Mouse (Mus musculus) forebrain, postnatal 0 days (tissue): ENCODE measurements at regions not wholly inside any gene's neighbourhood (a gene's known extent, or its start where the extent isn't known, plus 50 kb on each side); places are given as distances from the start of the nearest gene placed in this dataset.
A peak's percentile ranks its signal among the peaks of the same experiment; 100 is the strongest.

Source experiments
- ATAC-seq: fragments of 200-750 bp; cut with Nextera tagmentation; 2 replicates; pipeline ENCODE4 v1.8.0; 2017; ENCODE audit warnings: mild to moderate bottlenecking, moderate library complexity
- DNase-seq: peaks from one replicate; pipeline ENCODE4 v3.0.0-alpha.2; 2015
- H3K27ac ChIP-seq: fragments of 300-500 bp; sonication (generic); 2 replicates; pipeline ENCODE4 v1.5.1; 2014; ENCODE audit warnings: low read depth, mild to moderate bottlenecking, antibody characterized with exemption, low read length, moderate library complexity, mixed read lengths
- H3K27me3 ChIP-seq: fragments of 300-500 bp; sonication (generic); 2 replicates; pipeline ENCODE4 v1.6.1; 2014; ENCODE audit warnings: mild to moderate bottlenecking, low read length, mixed read lengths; ENCODE audit not compliant: insufficient read depth
- H3K36me3 ChIP-seq: fragments of 300-500 bp; sonication (generic); 2 replicates; pipeline ENCODE4 v1.6.1; 2014; ENCODE audit warnings: mild to moderate bottlenecking, moderate library complexity; ENCODE audit not compliant: insufficient read depth
- H3K4me1 ChIP-seq: fragments of 300-500 bp; sonication (generic); 2 replicates; pipeline ENCODE4 v1.6.1; 2014; ENCODE audit warnings: antibody characterized with exemption; ENCODE audit not compliant: insufficient read depth
- H3K4me2 ChIP-seq: fragments of 300-500 bp; sonication (generic); 2 replicates; pipeline ENCODE4 v1.6.1; 2014; ENCODE audit warnings: low read depth, mild to moderate bottlenecking, moderate library complexity
- H3K4me3 ChIP-seq: fragments of 300-500 bp; sonication (generic); 2 replicates; pipeline ENCODE4 v1.5.1; 2014; ENCODE audit warnings: low read depth, low read length, mixed read lengths
- H3K9ac ChIP-seq: fragments of 300-500 bp; sonication (generic); 2 replicates; pipeline ENCODE4 v1.6.1; 2014; ENCODE audit warnings: mild to moderate bottlenecking
- H3K9me3 ChIP-seq: fragments of 300-500 bp; sonication (generic); 2 replicates; pipeline ENCODE4 v1.6.1; 2016; ENCODE audit warnings: low read length
- CTCF ChIP-seq: sonication (generic); IDR thresholded peaks from 2 replicates; pipeline ENCODE4 v1.5.1; 2016; ENCODE audit warnings: antibody characterized with exemption, control low read depth, low read depth
- WGBS: fragments of 180-500 bp; shearing (Covaris S2); extraction: QIAGEN DNeasy Blood & Tissue Kit; methylation state at CpG from one replicate; pipeline ENCODE4 v1.1.7; 2014; 5-methylcytosine and 5-hydroxymethylcytosine counted together

GRCm38 (mm10) chr4:142722845-142723553 lies 483.8 kb upstream of the Kazn start:
- Histone ChIP-seq H3K4me1 (no peaks in the 10 kb centered on the region), H3K27me3 (no peaks in the 10 kb centered on the region), H3K9me3 (no peaks in the 10 kb centered on the region), H3K36me3 (no peaks in the 10 kb centered on the region), H3K27ac (no peak overlapping the region), H3K9ac (no peak overlapping the region), H3K4me2 (no peak overlapping the region), H3K4me3 (no peak overlapping the region)
- no peak for ATAC-seq
- no peak for TF ChIP-seq CTCF
- no peak for DNase-seq
- 65% methylated on average over 3 of the region's 3 CpGs for WGBS

- H3K9me3 ChIP-seq = no peaks in the 10 kb centered on the region
- H3K4me1 ChIP-seq = no peaks in the 10 kb centered on the region
- no peak overlapping the region for H3K4me2 ChIP-seq
- no peak for ATAC-seq
- H3K36me3 ChIP-seq = no peaks in the 10 kb centered on the region
- TF ChIP-seq CTCF = no peak
- 85% methylated on average over 5 of the region's 5 CpGs for WGBS
- no peak for DNase-seq
- H3K4me3 ChIP-seq = no peak overlapping the region
- H3K27me3 ChIP-seq = no peaks in the 10 kb centered on the region
- H3K27ac ChIP-seq = no peak overlapping the region
- no peak overlapping the region for H3K9ac ChIP-seq
Measured at GRCm38 (mm10) chr4:142701606-142702005, 462.4 kb upstream of the Kazn start.

DNA sequence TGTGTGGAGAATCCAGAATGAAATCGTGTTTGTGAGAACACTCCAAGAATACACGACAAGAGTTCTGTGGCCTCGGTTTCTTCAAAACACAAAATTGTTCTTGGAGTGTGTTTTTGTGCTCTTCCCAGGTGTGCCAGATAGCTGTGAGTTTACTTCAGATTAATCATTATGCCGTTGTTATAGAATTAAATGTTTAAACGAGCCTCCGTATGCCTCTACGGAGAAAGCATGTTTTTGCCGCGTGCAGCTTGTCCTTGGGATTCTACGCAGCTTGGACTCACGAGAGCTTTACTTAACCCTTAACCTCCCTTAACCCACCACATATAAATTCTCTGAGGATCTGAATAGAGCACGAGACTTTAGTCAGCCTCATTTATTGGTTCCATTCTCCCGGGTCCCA lies 455.7 kb upstream of the Kazn start:
- Histone ChIP-seq H3K27ac (no peak overlapping the region), H3K9ac (no peak overlapping the region), H3K4me1 (no peaks in the 10 kb centered on the region), H3K9me3 (no peaks in the 10 kb centered on the region), H3K27me3 (no peaks in the 10 kb centered on the region), H3K36me3 (no peaks in the 10 kb centered on the region), H3K4me2 (0 out of 2 replicates have a peak overlapping the region, but pooled peaks have one; percentile 19), H3K4me3 (no peak overlapping the region)
- WGBS = 21% methylated on average over 13 of the region's 13 CpGs
- no peak for TF ChIP-seq CTCF
- peak; percentile 41 for DNase-seq
- no peak for ATAC-seq

GRCm38 (mm10) chr4:142688241-142688640 lies 449.0 kb upstream of the Kazn start:
- Histone ChIP-seq H3K9ac (no peak overlapping the region), H3K4me3 (no peak overlapping the region), H3K4me1 (no peaks in the 10 kb centered on the region), H3K4me2 (no peak overlapping the region), H3K27ac (no peak overlapping the region), H3K36me3 (no peaks in the 10 kb centered on the region), H3K9me3 (no peaks in the 10 kb centered on the region), H3K27me3 (no peaks in the 10 kb centered on the region)
- DNase-seq = no peak
- 91% methylated on average over 6 of the region's 6 CpGs for WGBS
- no peak for TF ChIP-seq CTCF
- ATAC-seq = no peak

GRCm38 (mm10) chr4:142677426-142677825 lies 438.2 kb upstream of the Kazn start:
- H3K27ac ChIP-seq = no peak overlapping the region
- WGBS = 85% methylated on average over 4 of the region's 4 CpGs
- H3K4me2 ChIP-seq = no peak overlapping the region
- ATAC-seq = no peak
- H3K9me3 ChIP-seq = no peaks in the 10 kb centered on the region
- no peaks in the 10 kb centered on the region for H3K27me3 ChIP-seq
- no peaks in the 10 kb centered on the region for H3K4me1 ChIP-seq
- DNase-seq = no peak
- no peak for TF ChIP-seq CTCF
- H3K36me3 ChIP-seq = no peaks in the 10 kb centered on the region
- no peak overlapping the region for H3K9ac ChIP-seq
- H3K4me3 ChIP-seq = no peak overlapping the region

- H3K27ac ChIP-seq = no peak overlapping the region
- ATAC-seq (no peak), DNase-seq (no peak)
- no peak overlapping the region for H3K4me2 ChIP-seq
- H3K4me3 ChIP-seq = no peak overlapping the region
- no peak overlapping the region for H3K9ac ChIP-seq
- no peaks in the 10 kb centered on the region for H3K27me3 ChIP-seq
- no peaks in the 10 kb centered on the region for H3K4me1 ChIP-seq
- no peaks in the 10 kb centered on the region for H3K9me3 ChIP-seq
- 77% methylated on average over 22 of the region's 22 CpGs for WGBS
- no peak for TF ChIP-seq CTCF
- no peaks in the 10 kb centered on the region for H3K36me3 ChIP-seq
Measured at GRCm38 (mm10) chr4:142674641-142675465, 435.7 kb upstream of the Kazn start.

- WGBS = 77% methylated on average over 8 of the region's 8 CpGs
- no peak for ATAC-seq
- H3K4me1 ChIP-seq = no peaks in the 10 kb centered on the region
Measured at GRCm38 (mm10) chr4:142671872-142672458, 432.8 kb upstream of the Kazn start.

More at GRCm38 (mm10) chr4:142671872-142672458, 432.8 kb upstream of the Kazn start:
- Histone ChIP-seq H3K27me3 (no peaks in the 10 kb centered on the region), H3K27ac (no peak overlapping the region), H3K36me3 (no peaks in the 10 kb centered on the region), H3K4me2 (no peak overlapping the region), H3K4me3 (no peak overlapping the region), H3K9ac (no peak overlapping the region), H3K9me3 (no peaks in the 10 kb centered on the region)
- DNase-seq = no peak
- TF ChIP-seq CTCF = no peak
